Mouse (Mus musculus): ENCODE measurements around the gene Lcn6. TPM values are rescaled to one million over a fixed set of nuclear protein-coding genes. Genes with fewer than 3 reads are reported as not detected.

Lcn6 gene
- not detected in 2 replicates for polyA plus RNA-seq (2016; fragmentation: Nextera tagmentation; extraction: Ambion mirVana)

DNA sequence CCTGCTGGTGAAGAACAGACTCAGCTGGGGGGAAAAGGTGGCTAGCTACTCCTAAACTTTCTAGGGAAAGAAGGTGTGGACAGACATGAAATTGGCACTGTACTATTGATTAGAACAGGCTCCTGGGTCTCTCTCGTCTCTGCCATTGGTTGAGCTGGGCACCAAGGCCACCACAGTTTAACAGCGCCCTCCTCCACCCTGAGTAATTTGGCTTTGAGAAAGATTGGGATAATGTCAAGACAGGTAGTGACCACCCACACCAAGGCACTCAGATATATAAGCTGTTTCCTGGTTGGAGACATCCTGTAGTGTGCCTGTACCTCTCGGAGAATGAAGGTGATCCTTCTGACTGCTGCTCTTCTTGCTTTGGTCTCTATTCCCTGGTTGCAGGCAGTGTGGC lies at the start of gene Lcn6:
Gene Lcn6 (plus strand): TSS at position 301 of the 400 bp plus-strand sequence.
- H3K27ac ChIP-seq = no peak within 1 kb of the TSS
- H3K4me1 ChIP-seq = no peaks in the 10 kb centered on the region
- 66% methylated on average over 3 of the region's 3 CpGs for WGBS (ENCODE audit: insufficient replicate concordance)
- ATAC-seq = no peak
- H3K9ac ChIP-seq = no peak within 1 kb of the TSS
- no peak within 1 kb of the TSS for H3K4me2 ChIP-seq
- H3K36me3 ChIP-seq = no peaks in the 10 kb centered on the region
- no peaks in the 10 kb centered on the region for H3K9me3 ChIP-seq (replicated peaks)
- no peaks in the 10 kb centered on the region for H3K27me3 ChIP-seq (replicated peaks)
- no peak within 1 kb of the TSS for H3K4me3 ChIP-seq

DNA sequence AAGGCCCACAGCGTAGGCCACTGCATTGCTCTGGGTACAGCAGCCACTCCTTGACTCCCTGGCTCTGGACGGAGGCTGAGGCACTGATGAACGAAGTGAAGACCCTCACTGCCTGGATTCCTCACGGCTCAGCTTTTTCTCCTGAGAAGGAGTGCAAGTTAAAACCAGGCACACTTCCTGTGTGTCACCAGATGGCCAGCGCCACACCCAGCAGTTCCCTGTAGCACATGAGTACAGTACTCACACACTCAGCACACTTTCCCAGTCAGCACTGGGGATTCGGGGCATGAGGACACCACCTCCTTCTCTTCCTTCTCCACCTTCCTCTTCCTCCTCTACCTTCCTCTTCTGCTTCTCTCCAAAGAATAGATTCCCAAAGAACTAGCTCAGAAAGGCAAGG lies 48.8 kb upstream of the Lcn6 start, which contains the start of gene Fcna:
Gene Fcna (minus strand): TSS at position 220 of the 400 bp plus-strand sequence.
- 0 out of 2 replicates have a peak, but pooled peaks have one; percentile 31 for ATAC-seq
- no peak within 1 kb of the TSS for H3K4me3 ChIP-seq
- H3K9me3 ChIP-seq (replicated peaks) = no peaks in the 10 kb centered on the region
- H3K27ac ChIP-seq = no peak within 1 kb of the TSS
- no peaks in the 10 kb centered on the region for H3K36me3 ChIP-seq
- WGBS (ENCODE audit: insufficient replicate concordance) = 61% methylated on average over 6 of the region's 6 CpGs
- H3K4me2 ChIP-seq = no peak within 1 kb of the TSS
- peaks cover 4% of the 10 kb centered on the region; the same call in 1 of the 2 replicates for H3K27me3 ChIP-seq (replicated peaks)
- H3K4me1 ChIP-seq = 0 out of 2 replicates have a peak, but pooled peaks cover 4% of the 10 kb centered on the region
- no peak within 1 kb of the TSS for H3K9ac ChIP-seq

DNA sequence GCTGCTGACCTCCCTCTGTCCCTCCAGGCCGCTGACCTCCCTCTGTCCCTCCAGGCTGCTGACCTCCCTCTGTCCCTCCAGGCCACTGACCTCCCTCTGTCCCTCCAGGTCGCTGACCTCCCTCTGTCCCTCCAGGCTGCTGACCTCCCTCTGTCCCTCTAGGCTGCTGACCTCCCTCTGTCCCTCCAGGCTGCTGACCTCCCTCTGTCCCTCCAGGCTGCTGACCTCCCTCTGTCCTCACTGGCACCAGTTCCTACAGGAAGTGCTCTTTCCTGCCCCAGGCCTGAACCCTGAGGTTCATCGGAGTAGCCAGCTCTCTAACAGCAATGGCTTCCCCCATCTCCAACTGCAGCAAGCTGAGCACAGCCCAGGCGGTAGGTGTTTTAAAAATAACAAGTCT lies 47.8 kb upstream of the Lcn6 start:
- no peak for ATAC-seq
- WGBS (ENCODE audit: insufficient replicate concordance) = 37% methylated on average over 4 of the region's 4 CpGs

DNA sequence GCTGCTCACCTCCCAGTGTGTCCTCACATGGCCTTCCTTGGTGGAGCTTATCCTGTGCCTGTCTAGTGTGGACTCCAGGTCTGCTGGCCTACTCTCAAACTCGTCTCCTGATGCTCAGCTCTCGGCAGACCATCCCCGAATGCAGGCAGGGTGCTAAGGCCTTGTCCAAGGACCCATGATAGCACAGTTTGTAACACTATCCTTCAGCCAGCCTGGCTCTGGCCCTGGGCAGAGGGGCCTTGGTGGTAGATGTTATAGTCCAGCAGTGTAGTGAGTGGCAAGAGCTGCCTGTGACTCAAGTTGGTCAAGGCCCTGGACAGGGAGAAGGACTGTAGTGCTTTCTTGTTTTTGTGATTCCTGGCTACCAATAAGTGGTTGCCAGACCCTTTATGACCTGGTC lies 43.0 kb upstream of the Lcn6 start:
- no peaks in the 10 kb centered on the region for H3K27me3 ChIP-seq (replicated peaks)
- H3K9me3 ChIP-seq (replicated peaks) = no peaks in the 10 kb centered on the region
- H3K36me3 ChIP-seq = no peaks in the 10 kb centered on the region
- no peak overlapping the region for H3K9ac ChIP-seq
- no peak for ATAC-seq
- no peaks in the 10 kb centered on the region for H3K4me1 ChIP-seq
- 75% methylated on average over 3 of the region's 3 CpGs for WGBS (ENCODE audit: insufficient replicate concordance)
- H3K27ac ChIP-seq = no peak overlapping the region
- no peak overlapping the region for H3K4me3 ChIP-seq
- no peak overlapping the region for H3K4me2 ChIP-seq

More for the DNA sequence above, 47.8 kb upstream of the Lcn6 start:
- no peak overlapping the region for H3K4me3 ChIP-seq
- no peak overlapping the region for H3K9ac ChIP-seq
- no peak overlapping the region for H3K4me2 ChIP-seq
- no peaks in the 10 kb centered on the region for H3K36me3 ChIP-seq
- no peak overlapping the region for H3K27ac ChIP-seq
- 0 out of 2 replicates have a peak, but pooled peaks cover 4% of the 10 kb centered on the region for H3K4me1 ChIP-seq
- no peaks in the 10 kb centered on the region for H3K9me3 ChIP-seq (replicated peaks)
- peaks cover 4% of the 10 kb centered on the region; the same call in 1 of the 2 replicates for H3K27me3 ChIP-seq (replicated peaks)

DNA sequence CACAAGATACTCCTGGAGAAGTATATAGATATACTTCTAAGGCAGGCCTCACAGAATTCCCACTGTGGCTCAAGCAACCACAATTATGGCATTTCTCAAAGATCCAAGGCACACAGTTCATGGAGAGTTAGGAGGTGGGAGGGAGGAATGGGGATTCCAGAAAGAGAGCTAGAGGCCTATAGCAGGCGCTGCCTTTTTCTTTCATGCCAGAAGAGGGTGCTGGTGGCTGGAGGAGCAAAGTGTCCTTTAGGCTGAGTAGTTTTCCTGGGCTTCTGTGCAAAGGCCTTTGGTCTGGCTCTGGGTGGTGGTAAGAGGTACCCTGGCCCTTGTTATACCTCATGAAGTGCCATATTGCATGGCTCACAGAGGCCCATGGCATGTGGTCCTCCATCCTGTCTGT lies 42.5 kb upstream of the Lcn6 start:
- no peaks in the 10 kb centered on the region for H3K36me3 ChIP-seq
- WGBS (ENCODE audit: insufficient replicate concordance) = 50% methylated on average over 1 of the region's 1 CpGs
- H3K4me3 ChIP-seq = no peak overlapping the region
- no peak overlapping the region for H3K4me2 ChIP-seq
- no peak overlapping the region for H3K9ac ChIP-seq
- no peaks in the 10 kb centered on the region for H3K4me1 ChIP-seq
- H3K27ac ChIP-seq = no peak overlapping the region
- ATAC-seq = no peak
- no peaks in the 10 kb centered on the region for H3K9me3 ChIP-seq (replicated peaks)
- H3K27me3 ChIP-seq (replicated peaks) = no peaks in the 10 kb centered on the region

DNA sequence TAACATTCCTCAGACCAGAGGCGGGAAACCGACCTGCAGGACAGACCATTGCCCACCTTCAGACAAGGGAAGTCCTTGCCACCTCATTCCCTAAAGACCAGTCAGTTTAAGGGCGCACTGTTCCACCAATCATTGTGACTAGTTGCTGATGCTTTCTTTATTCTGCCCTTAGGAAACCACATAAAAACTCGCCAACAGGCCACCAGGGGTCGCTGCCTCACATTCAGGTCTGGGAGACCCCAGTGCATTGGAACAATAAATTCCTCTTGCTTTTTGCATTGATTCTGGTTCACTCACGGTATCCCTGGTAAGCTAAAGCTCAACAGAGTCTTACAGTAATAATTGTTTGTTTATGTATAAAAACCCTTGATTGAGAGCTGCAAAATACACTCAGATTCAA lies 36.7 kb upstream of the Lcn6 start:
- H3K27me3 ChIP-seq (replicated peaks) = peaks cover under 1% of the 10 kb centered on the region; the same call in 1 of the 2 replicates
- 13% methylated on average over 6 of the region's 6 CpGs for WGBS (ENCODE audit: insufficient replicate concordance)
- H3K4me1 ChIP-seq = no peaks in the 10 kb centered on the region
- no peaks in the 10 kb centered on the region for H3K36me3 ChIP-seq
- H3K4me2 ChIP-seq = no peak overlapping the region
- no peak for ATAC-seq
- no peak overlapping the region for H3K9ac ChIP-seq
- no peak overlapping the region for H3K4me3 ChIP-seq
- H3K9me3 ChIP-seq (replicated peaks) = no peaks in the 10 kb centered on the region
- H3K27ac ChIP-seq = no peak overlapping the region

DNA sequence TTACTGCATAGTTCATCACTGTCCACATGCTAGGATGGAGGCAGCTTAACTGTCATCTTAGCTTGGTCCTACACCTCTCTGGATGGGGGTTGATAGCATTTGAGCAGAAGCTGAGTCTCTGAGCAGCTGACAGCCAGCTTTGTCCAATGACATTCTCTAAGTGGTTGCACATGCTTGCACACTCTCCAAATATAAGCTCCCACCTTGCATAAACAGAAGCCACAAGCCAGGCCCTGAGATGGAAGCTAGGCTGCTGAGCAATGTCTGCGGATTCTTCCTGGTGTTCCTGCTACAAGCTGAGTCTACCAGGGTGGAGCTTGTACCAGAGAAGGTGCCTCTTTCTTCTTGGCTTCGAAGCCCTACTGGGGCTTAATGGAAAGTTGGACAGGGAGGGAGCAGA lies 23.7 kb upstream of the Lcn6 start, which contains the start of gene Lcn8:
Gene Lcn8 (plus strand): TSS at position 219 of the 400 bp plus-strand sequence.
- H3K4me3 ChIP-seq = no peak within 1 kb of the TSS
- no peaks in the 10 kb centered on the region for H3K4me1 ChIP-seq
- ATAC-seq = no peak
- no peak within 1 kb of the TSS for H3K9ac ChIP-seq
- H3K27ac ChIP-seq = no peak within 1 kb of the TSS
- H3K4me2 ChIP-seq = no peak within 1 kb of the TSS
- H3K9me3 ChIP-seq (replicated peaks) = no peaks in the 10 kb centered on the region
- no peaks in the 10 kb centered on the region for H3K36me3 ChIP-seq
- 41% methylated on average over 2 of the region's 2 CpGs for WGBS (ENCODE audit: insufficient replicate concordance)
- H3K27me3 ChIP-seq (replicated peaks) = peaks cover 10% of the 10 kb centered on the region; the same call in 1 of the 2 replicates

DNA sequence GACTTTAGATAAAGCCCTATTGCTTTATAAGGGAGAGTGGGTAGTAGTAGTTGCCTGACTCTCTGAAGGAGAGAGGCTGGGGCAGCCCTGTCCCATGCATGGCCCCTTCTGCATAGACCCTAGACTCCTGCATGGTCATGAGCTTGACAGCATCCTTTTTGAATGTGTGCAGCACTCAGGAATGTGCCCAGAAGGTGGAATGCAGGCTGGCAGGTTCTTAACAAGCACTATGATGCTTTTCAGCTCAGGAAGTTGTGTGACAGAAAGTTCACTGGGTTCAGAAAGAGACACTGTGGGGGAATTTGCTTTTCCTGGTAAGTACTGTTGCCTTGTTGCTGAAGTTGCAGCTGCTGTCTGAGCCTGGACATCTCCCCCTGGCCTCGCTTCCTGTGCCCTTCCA lies 22.1 kb upstream of the Lcn6 start:
- WGBS (ENCODE audit: insufficient replicate concordance) = 33% methylated on average over 1 of the region's 1 CpGs
- H3K4me3 ChIP-seq = no peak overlapping the region
- H3K27me3 ChIP-seq (replicated peaks) = peaks cover 10% of the 10 kb centered on the region; the same call in 1 of the 2 replicates
- H3K27ac ChIP-seq = no peak overlapping the region
- no peaks in the 10 kb centered on the region for H3K9me3 ChIP-seq (replicated peaks)
- no peak overlapping the region for H3K9ac ChIP-seq
- no peaks in the 10 kb centered on the region for H3K36me3 ChIP-seq
- no peak for ATAC-seq
- no peaks in the 10 kb centered on the region for H3K4me1 ChIP-seq
- no peak overlapping the region for H3K4me2 ChIP-seq

DNA sequence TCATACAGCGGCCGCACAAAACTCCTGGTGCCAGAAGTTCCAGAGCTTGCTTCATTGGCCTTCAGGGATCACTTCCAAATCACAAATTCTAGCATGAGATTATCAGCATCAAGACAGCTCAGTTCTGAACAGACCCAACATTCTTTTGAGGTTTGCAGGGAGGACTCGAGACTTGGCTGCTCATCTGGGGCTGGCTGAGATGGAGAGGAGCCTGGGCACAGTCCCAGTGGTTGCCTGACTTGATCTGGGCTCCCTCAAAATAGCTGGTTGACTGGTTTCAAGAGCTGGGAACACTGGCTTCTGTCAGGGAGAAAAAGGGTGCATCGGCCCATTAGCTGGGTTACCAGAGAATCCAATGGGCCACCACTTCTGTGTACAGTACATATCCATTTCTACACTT lies 19.9 kb upstream of the Lcn6 start:
- Histone ChIP-seq H3K4me2 (no peak overlapping the region), H3K9ac (no peak overlapping the region), H3K4me1 (no peaks in the 10 kb centered on the region), H3K36me3 (no peaks in the 10 kb centered on the region), H3K4me3 (no peak overlapping the region), H3K27ac (no peak overlapping the region), H3K9me3 (replicated peaks) (no peaks in the 10 kb centered on the region), H3K27me3 (replicated peaks) (peaks cover 10% of the 10 kb centered on the region; the same call in 1 of the 2 replicates)
- WGBS (ENCODE audit: insufficient replicate concordance) = 63% methylated on average over 4 of the region's 4 CpGs
- no peak for ATAC-seq

DNA sequence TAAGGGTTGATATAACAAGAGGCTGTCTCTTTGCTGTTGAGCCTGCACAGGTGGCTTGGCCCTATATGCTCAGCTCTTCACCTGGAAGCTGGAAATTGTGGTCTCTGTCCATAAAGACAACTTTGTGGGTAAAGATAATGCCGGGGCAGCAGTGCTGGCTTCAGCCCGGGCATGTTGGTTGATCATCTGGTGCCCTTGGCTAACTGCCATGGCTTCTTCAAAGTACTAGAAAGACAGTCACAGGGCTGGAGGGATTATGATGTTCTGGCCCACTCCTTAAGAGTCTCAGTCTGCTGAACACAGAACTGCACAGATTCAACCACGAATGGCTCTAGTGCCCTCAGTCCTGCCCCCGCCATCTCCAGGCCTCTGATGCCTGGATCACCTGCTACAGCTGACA lies 19.3 kb upstream of the Lcn6 start:
- H3K27me3 ChIP-seq (replicated peaks) = peaks cover 10% of the 10 kb centered on the region; the same call in 1 of the 2 replicates
- 68% methylated on average over 4 of the region's 4 CpGs for WGBS (ENCODE audit: insufficient replicate concordance)
- no peak for ATAC-seq
- no peaks in the 10 kb centered on the region for H3K36me3 ChIP-seq
- H3K4me2 ChIP-seq = no peak overlapping the region
- H3K9ac ChIP-seq = no peak overlapping the region
- no peaks in the 10 kb centered on the region for H3K4me1 ChIP-seq
- no peak overlapping the region for H3K27ac ChIP-seq
- no peaks in the 10 kb centered on the region for H3K9me3 ChIP-seq (replicated peaks)
- no peak overlapping the region for H3K4me3 ChIP-seq

DNA sequence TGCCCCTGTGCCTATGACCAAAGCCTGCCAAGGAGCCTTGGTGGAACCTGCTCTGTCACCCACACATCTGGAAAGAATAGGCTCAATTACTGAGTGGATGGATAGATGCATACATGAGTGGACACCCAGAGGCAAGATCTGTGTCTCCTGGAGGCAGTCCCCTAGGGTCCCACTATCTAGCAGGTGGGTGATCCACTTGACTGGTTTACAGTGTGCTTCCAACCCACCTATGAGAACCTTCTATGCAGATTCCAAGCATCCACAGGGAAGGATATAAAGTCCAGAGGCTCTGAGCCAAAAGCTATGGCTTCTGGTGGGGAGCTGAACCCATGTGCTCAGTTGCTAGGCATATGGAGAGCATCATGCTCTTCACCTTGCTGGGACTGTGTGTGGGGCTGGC lies 18.9 kb upstream of the Lcn6 start, which contains the start of gene Lcn5:
Gene Lcn5 (plus strand): TSS at position 301 of the 400 bp plus-strand sequence.
- H3K27me3 ChIP-seq (replicated peaks) = peaks cover 10% of the 10 kb centered on the region; the same call in 1 of the 2 replicates
- no peak within 1 kb of the TSS for H3K27ac ChIP-seq
- no peaks in the 10 kb centered on the region for H3K4me1 ChIP-seq
- no peak for ATAC-seq
- H3K36me3 ChIP-seq = no peaks in the 10 kb centered on the region
- no peak within 1 kb of the TSS for H3K4me3 ChIP-seq
- H3K9me3 ChIP-seq (replicated peaks) = no peaks in the 10 kb centered on the region
- no peak within 1 kb of the TSS for H3K9ac ChIP-seq
- H3K4me2 ChIP-seq = no peak within 1 kb of the TSS

DNA sequence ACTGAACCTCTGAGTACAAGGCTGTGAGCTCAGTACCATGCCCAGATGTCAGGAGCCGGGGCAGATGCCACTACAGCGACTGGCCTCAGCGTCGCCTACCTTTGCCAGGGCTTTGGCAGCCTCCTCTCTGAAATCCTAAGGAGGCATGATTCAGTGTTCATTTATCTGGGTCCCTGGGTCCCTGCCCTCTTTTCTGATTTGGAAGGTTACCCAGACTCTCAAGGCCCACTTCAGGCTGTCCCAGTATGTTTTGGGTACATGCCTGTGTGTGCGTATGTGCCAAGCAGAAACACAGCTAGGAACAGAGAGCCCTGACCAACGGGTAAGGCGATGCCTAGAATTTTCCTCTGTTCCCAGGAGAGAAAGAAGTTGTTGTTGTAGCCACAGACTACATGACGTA lies 16.3 kb upstream of the Lcn6 start:
- H3K4me1 ChIP-seq = no peaks in the 10 kb centered on the region
- H3K27ac ChIP-seq = no peak overlapping the region
- H3K27me3 ChIP-seq (replicated peaks) = no peaks in the 10 kb centered on the region
- H3K9me3 ChIP-seq (replicated peaks) = no peaks in the 10 kb centered on the region
- no peak for ATAC-seq
- H3K36me3 ChIP-seq = no peaks in the 10 kb centered on the region
- no peak overlapping the region for H3K9ac ChIP-seq
- 78% methylated on average over 8 of the region's 8 CpGs for WGBS (ENCODE audit: insufficient replicate concordance)
- no peak overlapping the region for H3K4me3 ChIP-seq
- no peak overlapping the region for H3K4me2 ChIP-seq
